Mouse (Mus musculus): ENCODE measurements at regions not wholly inside any gene's neighbourhood (a gene's known extent, or its start where the extent isn't known, plus 50 kb on each side); places are given as distances from the start of the nearest gene placed in this dataset.

GRCm38 (mm10) chr2:48027559-48027958, 786.4 kb upstream of the Acvr2a start:
- Histone ChIP-seq H3K27ac (ENCODE audit: insufficient read depth, low read depth, low read length) (no peak overlapping the region), H3K27me3 (replicated peaks; ENCODE audit: control insufficient read depth, insufficient read depth, low read length) (no peaks in the 10 kb centered on the region), H3K36me3 (ENCODE audit: control insufficient read depth, insufficient read depth, low read length) (no peaks in the 10 kb centered on the region), H3K4me1 (ENCODE audit: control insufficient read depth, insufficient read depth, low read length) (no peaks in the 10 kb centered on the region), H3K4me3 (ENCODE audit: insufficient read depth, low read depth, low read length) (no peak overlapping the region)
- WGBS = 71% methylated on average over 7 of the region's 7 CpGs
- no peak for DNase-seq
- TF ChIP-seq CTCF (conservative IDR thresholded peaks at IDR 0.05; ENCODE audit: insufficient read depth, insufficient read length, low read depth, low read length) = no peak
- no peak for TF ChIP-seq POLR2A (IDR thresholded peaks at IDR 0.05; ENCODE audit: low read depth, low read length)

- Histone ChIP-seq H3K36me3 (ENCODE audit: control insufficient read depth, insufficient read depth, low read length) (no peaks in the 10 kb centered on the region), H3K4me1 (ENCODE audit: control insufficient read depth, insufficient read depth, low read length) (no peaks in the 10 kb centered on the region), H3K4me3 (ENCODE audit: insufficient read depth, low read depth, low read length) (no peak overlapping the region), H3K27me3 (replicated peaks; ENCODE audit: control insufficient read depth, insufficient read depth, low read length) (no peaks in the 10 kb centered on the region), H3K27ac (ENCODE audit: insufficient read depth, low read depth, low read length) (no peak overlapping the region)
- TF ChIP-seq CTCF (conservative IDR thresholded peaks at IDR 0.05; ENCODE audit: insufficient read depth, insufficient read length, low read depth, low read length) (no peak), POLR2A (IDR thresholded peaks at IDR 0.05; ENCODE audit: low read depth, low read length) (no peak)
- 51% methylated on average over 1 of the region's 1 CpGs for WGBS
- DNase-seq = no peak
These were observed 752.5 kb upstream of the Acvr2a start for GRCm38 (mm10) chr2:48061375-48061774.

GRCm38 (mm10) chr2:48063436-48063835, 750.5 kb upstream of the Acvr2a start:
- TF ChIP-seq CTCF (conservative IDR thresholded peaks at IDR 0.05; ENCODE audit: insufficient read depth, insufficient read length, low read depth, low read length) (no peak), POLR2A (IDR thresholded peaks at IDR 0.05; ENCODE audit: low read depth, low read length) (no peak)
- DNase-seq = no peak
- Histone ChIP-seq H3K4me3 (ENCODE audit: insufficient read depth, low read depth, low read length) (no peak overlapping the region), H3K27me3 (replicated peaks; ENCODE audit: control insufficient read depth, insufficient read depth, low read length) (no peaks in the 10 kb centered on the region), H3K4me1 (ENCODE audit: control insufficient read depth, insufficient read depth, low read length) (no peaks in the 10 kb centered on the region), H3K27ac (ENCODE audit: insufficient read depth, low read depth, low read length) (no peak overlapping the region), H3K36me3 (ENCODE audit: control insufficient read depth, insufficient read depth, low read length) (no peaks in the 10 kb centered on the region)
- 62% methylated on average over 9 of the region's 9 CpGs for WGBS

GRCm38 (mm10) chr2:48065162-48065561, 748.7 kb upstream of the Acvr2a start:
- TF ChIP-seq CTCF (conservative IDR thresholded peaks at IDR 0.05; ENCODE audit: insufficient read depth, insufficient read length, low read depth, low read length) (no peak), POLR2A (IDR thresholded peaks at IDR 0.05; ENCODE audit: low read depth, low read length) (no peak)
- WGBS = 72% methylated on average over 3 of the region's 3 CpGs
- no peaks in the 10 kb centered on the region for H3K4me1 ChIP-seq (ENCODE audit: control insufficient read depth, insufficient read depth, low read length)
- no peak for DNase-seq
- no peak overlapping the region for H3K27ac ChIP-seq (ENCODE audit: insufficient read depth, low read depth, low read length)
- H3K27me3 ChIP-seq (replicated peaks; ENCODE audit: control insufficient read depth, insufficient read depth, low read length) = no peaks in the 10 kb centered on the region
- H3K4me3 ChIP-seq (ENCODE audit: insufficient read depth, low read depth, low read length) = no peak overlapping the region
- no peaks in the 10 kb centered on the region for H3K36me3 ChIP-seq (ENCODE audit: control insufficient read depth, insufficient read depth, low read length)

GRCm38 (mm10) chr2:48082120-48082799, 731.6 kb upstream of the Acvr2a start:
- Histone ChIP-seq H3K27ac (ENCODE audit: insufficient read depth, low read depth, low read length) (no peak overlapping the region), H3K27me3 (replicated peaks; ENCODE audit: control insufficient read depth, insufficient read depth, low read length) (no peaks in the 10 kb centered on the region), H3K36me3 (ENCODE audit: control insufficient read depth, insufficient read depth, low read length) (no peaks in the 10 kb centered on the region), H3K4me1 (ENCODE audit: control insufficient read depth, insufficient read depth, low read length) (no peaks in the 10 kb centered on the region), H3K4me3 (ENCODE audit: insufficient read depth, low read depth, low read length) (no peak overlapping the region)
- no peak for DNase-seq
- WGBS = 67% methylated on average over 3 of the region's 3 CpGs
- no peak for TF ChIP-seq POLR2A (IDR thresholded peaks at IDR 0.05; ENCODE audit: low read depth, low read length)
- no peak for TF ChIP-seq CTCF (conservative IDR thresholded peaks at IDR 0.05; ENCODE audit: insufficient read depth, insufficient read length, low read depth, low read length)

- Histone ChIP-seq H3K36me3 (ENCODE audit: control insufficient read depth, insufficient read depth, low read length) (no peaks in the 10 kb centered on the region), H3K27ac (ENCODE audit: insufficient read depth, low read depth, low read length) (no peak overlapping the region), H3K4me3 (ENCODE audit: insufficient read depth, low read depth, low read length) (no peak overlapping the region), H3K27me3 (replicated peaks; ENCODE audit: control insufficient read depth, insufficient read depth, low read length) (no peaks in the 10 kb centered on the region), H3K4me1 (ENCODE audit: control insufficient read depth, insufficient read depth, low read length) (no peaks in the 10 kb centered on the region)
- WGBS = 73% methylated on average over 1 of the region's 1 CpGs
- TF ChIP-seq CTCF (conservative IDR thresholded peaks at IDR 0.05; ENCODE audit: insufficient read depth, insufficient read length, low read depth, low read length) (no peak), POLR2A (IDR thresholded peaks at IDR 0.05; ENCODE audit: low read depth, low read length) (no peak)
- no peak for DNase-seq
These were observed 715.6 kb upstream of the Acvr2a start for GRCm38 (mm10) chr2:48098287-48098686.

- Histone ChIP-seq H3K4me1 (ENCODE audit: control insufficient read depth, insufficient read depth, low read length) (no peaks in the 10 kb centered on the region), H3K4me3 (ENCODE audit: insufficient read depth, low read depth, low read length) (no peak overlapping the region), H3K27me3 (replicated peaks; ENCODE audit: control insufficient read depth, insufficient read depth, low read length) (no peaks in the 10 kb centered on the region), H3K27ac (ENCODE audit: insufficient read depth, low read depth, low read length) (no peak overlapping the region), H3K36me3 (ENCODE audit: control insufficient read depth, insufficient read depth, low read length) (no peaks in the 10 kb centered on the region)
- no peak for DNase-seq
- WGBS = 38% methylated on average over 8 of the region's 8 CpGs
- TF ChIP-seq POLR2A (IDR thresholded peaks at IDR 0.05; ENCODE audit: low read depth, low read length) = no peak
- no peak for TF ChIP-seq CTCF (conservative IDR thresholded peaks at IDR 0.05; ENCODE audit: insufficient read depth, insufficient read length, low read depth, low read length)
These were observed 714.9 kb upstream of the Acvr2a start for GRCm38 (mm10) chr2:48098931-48099531.

All from kidney, adult 2 months (tissue).